Mouse (Mus musculus) lung, adult 10 weeks (tissue): ENCODE results near the gene Pde6h. TPM values are rescaled to one million over a fixed set of nuclear protein-coding genes. Genes with fewer than 3 reads are reported as not detected.

Experiments
- polyA plus RNA-seq: library from polyadenylated mRNA; stranded (reverse); fragments of 350-450 nt; fragmentation: Illumina TruSeq; extraction: RNeasy Lipid Tissue Mini Kit (QIAGEN cat#74804); gene quantifications from one replicate; pipeline ENCODE4 v1.2.3, GENCODE M21; 2014; ENCODE audit warnings: low read depth, low replicate concordance; ENCODE audit not compliant: insufficient read depth

Pde6h gene
- polyA plus RNA-seq = 0.66 TPM

GRCm38 (mm10) chr6:136923532-136923931 lies at the start of gene Pde6h:
Pde6h (plus strand) TSS chr6:136923832.

GRCm38 (mm10) chr6:136875670-136876069 lies 48.0 kb upstream of the Pde6h start, which contains the start of gene Mgp:
Mgp (minus strand) TSS chr6:136875823.

GRCm38 (mm10) chr6:136922080-136922479 lies 1.6 kb upstream of the Pde6h start, which contains the start of gene Erp27:
Erp27 (minus strand) TSS chr6:136922180.

GRCm38 (mm10) chr6:136941051-136942021 lies 17.7 kb downstream of the Pde6h start, which contains the start of gene Arhgdib:
Arhgdib (minus strand) TSS chr6:136941899.

Other genes with a start within 250 kb of the Pde6h start
- gene Gucy2c, start 142.1 kb upstream of the Pde6h start, polyA plus RNA-seq = 0.06 TPM
- gene Hist4h4, start 119.4 kb upstream of the Pde6h start, polyA plus RNA-seq = not detected
- gene H2afj, start 115.6 kb upstream of the Pde6h start, polyA plus RNA-seq = 83.2 TPM
- gene BC049715, start 96.2 kb upstream of the Pde6h start, polyA plus RNA-seq = 0.93 TPM
- 21.4 TPM for gene Wbp11, start 95.6 kb upstream of the Pde6h start, polyA plus RNA-seq
- gene Smco3, start 88.4 kb upstream of the Pde6h start, polyA plus RNA-seq = 0.27 TPM
- gene Art4, start 66.1 kb upstream of the Pde6h start, polyA plus RNA-seq = 13.4 TPM
- gene Mgp, start 48.0 kb upstream of the Pde6h start, polyA plus RNA-seq = 4,570 TPM
- gene Erp27, start 1.7 kb upstream of the Pde6h start, polyA plus RNA-seq = 0.62 TPM
- 187 TPM for gene Arhgdib, start 18.1 kb downstream of the Pde6h start, polyA plus RNA-seq
- 15.5 TPM for gene Rerg, start 246.7 kb downstream of the Pde6h start, polyA plus RNA-seq